Mouse (Mus musculus): ENCODE results near the gene Gm36028. TPM values are rescaled to one million over a fixed set of nuclear protein-coding genes. Genes with fewer than 3 reads are reported as not detected.

The Gm36028 gene
- polyA plus RNA-seq, 1 experiment from 2014 or later, result 0.25 TPM

DNA sequence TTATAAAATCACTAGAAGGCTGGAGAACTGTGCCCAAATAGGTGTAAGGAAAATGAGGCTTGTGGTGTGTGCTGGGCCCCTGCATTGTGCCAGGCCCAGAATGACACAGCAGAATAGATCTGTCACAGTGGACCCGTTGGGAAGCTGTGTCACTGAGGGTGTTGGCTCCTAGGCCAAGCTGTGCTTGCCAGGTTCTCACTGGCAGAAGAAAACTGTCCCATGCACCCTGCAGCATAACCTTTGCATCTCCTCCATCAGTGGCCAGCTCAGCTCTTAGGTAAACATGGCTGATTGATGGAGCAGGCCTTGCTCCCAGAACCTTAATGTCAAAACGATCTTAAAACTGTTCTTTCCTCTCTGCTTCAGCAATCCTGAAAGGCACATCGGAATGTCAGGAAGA is 4.6 kb downstream of the Gm36028 start:
- H3K4me1 ChIP-seq, result peaks cover 22% of the 10 kb centered on the region
- no peak for ATAC-seq (ENCODE audit: insufficient number of reproducible peaks, insufficient read depth, low FRiP score, low TSS enrichment, low read depth)
- 83% methylated on average over 3 of the region's 3 CpGs for WGBS
- H3K4me3 ChIP-seq, result no peak overlapping the region
- no peaks in the 10 kb centered on the region for H3K9me3 ChIP-seq
- no peaks in the 10 kb centered on the region for H3K27me3 ChIP-seq
- no peak overlapping the region for H3K27ac ChIP-seq
- no peak overlapping the region for H3K9ac ChIP-seq
- H3K36me3 ChIP-seq, result no peaks in the 10 kb centered on the region
- no peak overlapping the region for H3K4me2 ChIP-seq

DNA sequence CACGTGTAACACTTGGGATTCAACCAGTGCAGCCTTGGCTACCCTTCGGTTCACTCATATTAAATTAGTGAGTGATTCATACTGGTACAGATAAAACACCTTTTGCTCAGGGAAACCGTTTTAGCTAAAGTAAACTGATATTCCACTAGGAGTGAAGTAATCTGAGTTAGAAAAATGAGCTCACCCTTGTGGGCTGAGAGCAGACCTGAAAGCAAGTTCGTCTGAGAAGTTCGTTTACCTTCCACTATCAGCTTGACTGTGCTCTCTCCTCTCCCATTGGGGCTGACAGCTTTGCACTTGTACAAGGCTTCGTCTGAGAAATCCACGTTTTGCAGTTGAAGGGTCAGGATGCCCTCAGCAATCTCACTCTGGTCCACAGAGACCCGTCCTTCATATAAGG is 5.4 kb downstream of the Gm36028 start:
- Histone ChIP-seq H3K27ac (no peak overlapping the region), H3K27me3 (no peaks in the 10 kb centered on the region), H3K4me2 (no peak overlapping the region), H3K9me3 (no peaks in the 10 kb centered on the region), H3K4me1 (peaks cover 22% of the 10 kb centered on the region), H3K4me3 (no peak overlapping the region), H3K36me3 (no peaks in the 10 kb centered on the region), H3K9ac (no peak overlapping the region)
- no peak for ATAC-seq (ENCODE audit: insufficient number of reproducible peaks, insufficient read depth, low FRiP score, low TSS enrichment, low read depth)
- WGBS, result 56% methylated on average over 8 of the region's 8 CpGs

DNA sequence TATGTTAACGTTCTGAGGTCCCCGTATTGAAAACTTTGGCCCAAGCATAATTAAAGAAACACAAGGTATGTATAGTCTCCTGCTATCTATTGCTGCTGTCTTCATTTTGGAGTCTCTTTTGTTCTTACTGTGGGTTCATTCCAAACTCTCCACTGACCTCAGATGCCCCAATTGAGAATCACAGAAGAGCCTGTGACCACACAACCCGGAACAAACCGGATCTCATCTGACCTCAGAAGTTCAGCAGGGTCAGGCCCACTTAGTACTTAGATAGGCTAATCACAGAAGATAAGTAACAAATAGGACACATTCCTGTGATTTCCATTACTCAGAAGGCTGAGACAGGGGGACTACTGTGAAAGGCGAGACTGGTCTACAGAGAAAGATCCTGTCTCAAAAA is 6.4 kb downstream of the Gm36028 start:
- ATAC-seq (ENCODE audit: insufficient number of reproducible peaks, insufficient read depth, low FRiP score, low TSS enrichment, low read depth), result no peak
- H3K27me3 ChIP-seq, result no peaks in the 10 kb centered on the region
- peak overlapping the region; percentile 44; the same call in 1 of the 2 replicates for H3K4me2 ChIP-seq
- no peak overlapping the region for H3K27ac ChIP-seq
- no peak overlapping the region for H3K4me3 ChIP-seq
- H3K36me3 ChIP-seq, result no peaks in the 10 kb centered on the region
- no peak overlapping the region for H3K9ac ChIP-seq
- H3K4me1 ChIP-seq, result peaks cover 22% of the 10 kb centered on the region
- H3K9me3 ChIP-seq, result no peaks in the 10 kb centered on the region
- 32% methylated on average over 5 of the region's 5 CpGs for WGBS

DNA sequence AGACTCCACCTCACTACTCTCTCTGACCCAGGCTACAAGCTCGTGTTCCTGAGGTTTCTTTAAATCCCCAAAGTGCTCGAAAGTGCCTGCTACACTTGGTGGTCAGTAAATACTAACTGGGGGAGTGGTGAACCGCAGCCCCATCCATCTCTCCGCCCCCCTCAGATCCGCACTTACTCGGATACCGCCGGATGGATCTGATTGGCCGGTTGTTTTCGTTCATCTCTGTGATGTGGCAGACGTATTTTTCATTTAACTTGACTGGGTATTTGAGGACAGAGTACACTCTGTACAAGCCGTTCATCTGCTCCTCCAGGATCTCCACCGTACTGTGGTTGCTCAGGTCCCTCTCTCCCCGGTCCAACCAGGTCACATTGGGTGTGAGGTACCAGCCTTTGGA is 6.9 kb downstream of the Gm36028 start:
- Histone ChIP-seq H3K9ac (no peak overlapping the region), H3K4me2 (peak overlapping the region; percentile 44), H3K9me3 (no peaks in the 10 kb centered on the region), H3K27me3 (no peaks in the 10 kb centered on the region), H3K36me3 (no peaks in the 10 kb centered on the region), H3K4me1 (peaks cover 22% of the 10 kb centered on the region), H3K4me3 (peak overlapping the region; percentile 9; the same call in 1 of the 2 replicates), H3K27ac (no peak overlapping the region)
- WGBS, result 44% methylated on average over 14 of the region's 14 CpGs
- 0 out of 2 replicates have a peak, but pooled peaks have one; percentile 43 for ATAC-seq (ENCODE audit: insufficient number of reproducible peaks, insufficient read depth, low FRiP score, low TSS enrichment, low read depth)

DNA sequence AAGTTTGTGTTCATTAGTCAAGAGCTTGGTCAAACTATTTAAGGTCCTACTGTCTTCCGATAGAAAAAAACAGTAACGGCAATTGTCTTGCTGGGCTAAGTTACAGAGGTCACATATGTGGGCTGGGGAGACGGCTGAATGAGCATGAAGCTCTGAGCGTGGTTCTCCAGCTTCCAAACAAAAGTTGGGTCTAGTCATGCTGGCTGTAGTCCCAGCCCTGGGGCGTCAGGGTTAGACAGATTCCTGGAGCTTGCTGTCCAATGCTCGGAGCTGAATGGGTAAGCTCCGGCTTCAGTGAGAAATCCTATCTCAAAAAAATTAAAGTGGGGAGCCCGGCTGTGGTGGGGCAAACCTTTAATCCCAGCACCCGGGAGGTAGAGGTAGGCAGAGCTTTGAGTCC is 7.7 kb downstream of the Gm36028 start:
- peaks cover 22% of the 10 kb centered on the region for H3K4me1 ChIP-seq
- no peaks in the 10 kb centered on the region for H3K36me3 ChIP-seq
- ATAC-seq (ENCODE audit: insufficient number of reproducible peaks, insufficient read depth, low FRiP score, low TSS enrichment, low read depth), result no peak
- no peak overlapping the region for H3K27ac ChIP-seq
- no peaks in the 10 kb centered on the region for H3K9me3 ChIP-seq
- 58% methylated on average over 9 of the region's 9 CpGs for WGBS
- no peak overlapping the region for H3K4me2 ChIP-seq
- H3K4me3 ChIP-seq, result no peak overlapping the region
- H3K9ac ChIP-seq, result no peak overlapping the region
- H3K27me3 ChIP-seq, result no peaks in the 10 kb centered on the region

DNA sequence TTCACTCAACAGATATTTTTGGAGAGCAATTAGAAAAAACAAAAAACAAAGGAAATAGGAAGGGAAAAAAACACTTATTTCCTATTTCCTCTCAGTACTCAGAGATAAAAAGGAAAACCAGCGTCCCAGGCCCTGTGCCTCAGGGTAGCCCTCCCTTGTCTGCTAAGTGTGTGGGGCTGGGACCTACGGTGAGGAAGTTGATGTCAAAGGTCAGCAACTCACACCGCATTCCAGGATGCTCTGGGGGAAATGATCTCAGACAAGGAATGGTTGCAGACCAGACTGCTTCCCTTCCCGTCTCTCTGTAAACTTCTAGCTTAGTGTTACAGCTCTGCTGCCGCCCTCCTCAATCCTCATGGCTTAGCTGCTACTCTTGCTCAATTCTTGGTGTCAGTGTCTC is 9.6 kb downstream of the Gm36028 start:
- no peak for ATAC-seq (ENCODE audit: insufficient number of reproducible peaks, insufficient read depth, low FRiP score, low TSS enrichment, low read depth)
- Histone ChIP-seq H3K36me3 (no peaks in the 10 kb centered on the region), H3K27me3 (no peaks in the 10 kb centered on the region), H3K27ac (peak overlapping the region; percentile 53; the same call in 1 of the 2 replicates), H3K4me2 (no peak overlapping the region), H3K4me1 (peaks cover 22% of the 10 kb centered on the region), H3K4me3 (no peak overlapping the region), H3K9me3 (no peaks in the 10 kb centered on the region), H3K9ac (no peak overlapping the region)
- 19% methylated on average over 5 of the region's 5 CpGs for WGBS

DNA sequence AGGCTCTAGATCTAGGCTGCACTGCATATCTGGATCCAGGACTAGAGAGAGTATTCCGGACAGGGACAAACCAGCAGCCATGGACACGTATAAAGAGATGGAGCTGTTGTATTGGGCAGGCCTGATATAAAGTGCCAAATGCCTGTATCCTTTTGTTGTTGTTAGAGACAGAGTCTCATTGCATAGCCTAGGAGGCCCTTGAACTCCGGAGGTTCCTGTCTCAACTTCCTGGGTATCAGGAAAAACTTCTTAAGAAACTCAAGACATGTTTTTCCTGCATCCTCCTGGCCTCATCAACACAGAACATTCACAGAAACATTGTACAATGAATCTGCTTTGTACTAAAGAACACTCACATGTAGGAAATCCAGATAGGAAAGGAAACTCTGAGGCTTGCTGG is 13.9 kb downstream of the Gm36028 start:
- Histone ChIP-seq H3K4me2 (no peak overlapping the region), H3K9ac (no peak overlapping the region), H3K36me3 (no peaks in the 10 kb centered on the region), H3K4me1 (no peaks in the 10 kb centered on the region), H3K4me3 (no peak overlapping the region), H3K9me3 (no peaks in the 10 kb centered on the region), H3K27ac (no peak overlapping the region), H3K27me3 (no peaks in the 10 kb centered on the region)
- ATAC-seq (ENCODE audit: insufficient number of reproducible peaks, insufficient read depth, low FRiP score, low TSS enrichment, low read depth), result no peak
- WGBS, result 86% methylated on average over 3 of the region's 3 CpGs

DNA sequence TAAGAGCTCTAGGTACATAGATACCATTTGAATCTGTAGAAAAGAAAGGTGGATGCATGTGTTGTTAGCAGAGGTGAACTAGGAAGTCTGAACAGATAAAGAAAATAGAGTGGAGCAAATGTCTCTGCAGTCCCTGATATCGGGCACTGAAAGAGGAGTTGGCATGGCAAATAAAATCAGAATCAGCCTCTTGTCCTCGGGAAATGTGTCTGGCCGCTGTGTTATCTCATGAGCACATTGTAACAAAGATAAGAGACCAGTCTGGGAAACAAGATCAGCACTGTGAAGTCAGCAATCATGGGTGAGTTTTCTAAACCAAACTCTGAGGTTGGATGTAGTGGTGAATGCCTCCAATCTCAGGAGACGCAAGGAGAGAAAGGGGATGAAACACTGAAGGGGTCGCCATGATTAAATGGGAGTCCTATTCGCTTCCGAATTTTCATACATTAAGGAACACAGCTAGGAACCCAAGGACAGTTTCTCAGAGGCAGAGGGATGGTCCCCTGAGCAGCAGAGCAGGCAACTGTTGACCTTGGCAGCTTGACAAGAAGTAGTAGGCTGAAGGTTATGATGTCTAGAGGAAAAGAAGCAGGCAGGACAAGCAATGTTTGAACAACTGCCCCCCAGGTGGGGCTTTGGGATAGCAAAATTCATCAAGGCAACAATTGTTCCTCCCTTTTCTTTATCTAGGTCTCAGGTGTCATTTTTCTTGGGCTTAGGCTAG is 15.6 kb downstream of the Gm36028 start:
- no peak overlapping the region for H3K4me2 ChIP-seq
- WGBS, result 86% methylated on average over 7 of the region's 7 CpGs
- H3K9me3 ChIP-seq, result no peaks in the 10 kb centered on the region
- no peak overlapping the region for H3K4me3 ChIP-seq
- no peaks in the 10 kb centered on the region for H3K36me3 ChIP-seq
- H3K4me1 ChIP-seq, result no peaks in the 10 kb centered on the region
- no peak overlapping the region for H3K9ac ChIP-seq
- ATAC-seq (ENCODE audit: insufficient number of reproducible peaks, insufficient read depth, low FRiP score, low TSS enrichment, low read depth), result no peak
- no peaks in the 10 kb centered on the region for H3K27me3 ChIP-seq
- no peak overlapping the region for H3K27ac ChIP-seq

DNA sequence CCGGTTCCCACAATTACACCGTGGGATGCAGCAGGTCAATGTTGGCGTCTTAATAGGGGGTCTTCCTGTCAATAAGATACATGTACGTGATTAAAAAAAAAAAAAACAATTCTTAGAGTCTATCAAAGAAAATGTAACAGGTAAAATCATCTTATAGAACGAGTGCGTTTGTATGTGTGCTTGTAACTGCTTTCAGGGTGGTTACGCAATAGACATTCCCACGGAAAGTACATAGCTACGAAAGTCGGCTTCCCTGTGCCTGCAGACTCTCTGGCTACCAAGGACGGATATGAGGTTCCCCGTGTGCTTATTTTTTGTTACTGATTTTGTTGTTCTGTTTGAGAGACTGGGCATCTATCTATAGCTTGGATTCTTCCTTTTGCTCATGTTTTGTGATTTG is 17.2 kb downstream of the Gm36028 start:
- H3K4me3 ChIP-seq, result no peak overlapping the region
- 90% methylated on average over 12 of the region's 12 CpGs for WGBS
- no peaks in the 10 kb centered on the region for H3K36me3 ChIP-seq
- H3K27me3 ChIP-seq, result no peaks in the 10 kb centered on the region
- H3K9me3 ChIP-seq, result no peaks in the 10 kb centered on the region
- no peak overlapping the region for H3K27ac ChIP-seq
- H3K4me2 ChIP-seq, result no peak overlapping the region
- H3K4me1 ChIP-seq, result no peaks in the 10 kb centered on the region
- no peak overlapping the region for H3K9ac ChIP-seq
- ATAC-seq (ENCODE audit: insufficient number of reproducible peaks, insufficient read depth, low FRiP score, low TSS enrichment, low read depth), result no peak

DNA sequence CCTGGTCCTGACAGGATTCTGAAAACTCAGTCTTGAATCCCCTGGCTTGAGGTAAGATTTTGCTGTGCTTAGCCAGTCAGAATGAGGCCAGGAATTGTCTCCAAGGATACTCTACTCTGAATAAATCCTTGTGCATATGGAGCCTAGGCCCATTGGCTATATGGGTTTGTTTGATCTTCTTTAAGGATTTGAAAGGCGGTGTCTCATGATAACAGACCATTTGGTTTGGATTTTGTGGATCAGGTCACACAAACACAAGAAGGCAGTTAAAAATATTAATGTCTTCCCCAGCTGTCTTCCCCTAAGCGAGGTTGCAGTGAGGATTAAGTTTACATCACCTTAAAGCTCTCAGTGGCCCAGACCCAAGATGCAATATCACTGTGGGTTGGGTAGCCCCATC is 18.5 kb downstream of the Gm36028 start:
- Histone ChIP-seq H3K9me3 (no peaks in the 10 kb centered on the region), H3K4me3 (no peak overlapping the region), H3K27ac (no peak overlapping the region), H3K4me1 (no peaks in the 10 kb centered on the region), H3K4me2 (no peak overlapping the region), H3K27me3 (no peaks in the 10 kb centered on the region), H3K9ac (no peak overlapping the region), H3K36me3 (peaks cover 2% of the 10 kb centered on the region; the same call in 1 of the 2 replicates)
- whole genome bisulfite sequencing, result 65% methylated on average over 2 of the region's 2 CpGs
- no peak for ATAC-seq (ENCODE audit: insufficient number of reproducible peaks, insufficient read depth, low FRiP score, low TSS enrichment, low read depth)

DNA sequence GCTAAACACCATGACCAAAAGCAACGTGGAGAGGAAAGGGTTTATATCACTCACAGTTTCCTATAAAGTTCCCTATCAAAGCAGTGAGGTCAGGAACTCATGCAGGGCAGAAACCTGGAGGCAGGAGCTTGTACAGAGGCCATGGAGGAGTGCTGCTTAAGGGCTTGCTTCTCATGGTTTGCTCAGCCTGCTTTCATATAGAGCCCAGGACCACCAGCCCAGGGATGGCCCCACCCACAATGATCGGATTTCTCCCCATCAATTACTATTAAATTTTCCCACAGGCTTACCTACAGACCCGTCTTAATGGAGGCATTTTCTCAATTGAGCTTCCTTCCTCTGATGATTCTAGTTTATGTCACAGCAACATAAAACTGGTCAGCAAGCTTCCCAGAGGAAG is 23.4 kb downstream of the Gm36028 start:
- Histone ChIP-seq H3K9me3 (no peaks in the 10 kb centered on the region), H3K4me3 (no peak overlapping the region), H3K36me3 (peaks cover 46% of the 10 kb centered on the region), H3K4me1 (no peaks in the 10 kb centered on the region), H3K4me2 (no peak overlapping the region), H3K27me3 (no peaks in the 10 kb centered on the region), H3K9ac (no peak overlapping the region), H3K27ac (0 out of 2 replicates have a peak overlapping the region, but pooled peaks have one; percentile 1)
- ATAC-seq (ENCODE audit: insufficient number of reproducible peaks, insufficient read depth, low FRiP score, low TSS enrichment, low read depth), result no peak
- 66% methylated on average over 3 of the region's 3 CpGs for WGBS

DNA sequence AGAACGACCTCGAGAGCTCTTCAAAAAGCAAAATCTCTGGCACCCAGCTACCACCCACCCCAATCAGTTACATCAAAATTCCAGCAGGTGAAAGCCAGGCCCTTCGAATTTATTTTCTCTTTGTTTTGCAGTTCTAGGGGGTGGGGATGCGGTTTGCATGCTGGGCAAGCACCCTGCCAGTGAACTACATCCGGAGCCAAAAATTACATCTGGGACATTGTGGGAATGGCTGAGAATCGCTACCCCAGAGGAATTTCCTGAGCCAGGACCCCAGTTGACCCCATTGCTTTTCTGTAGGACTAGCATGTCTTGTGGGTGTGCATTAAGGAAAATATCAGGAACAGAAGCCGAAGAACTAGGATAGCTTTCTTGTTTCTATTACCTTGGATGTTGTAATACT is 29.9 kb downstream of the Gm36028 start:
- Histone ChIP-seq H3K36me3 (peaks cover 95% of the 10 kb centered on the region), H3K4me2 (no peak overlapping the region), H3K4me1 (no peaks in the 10 kb centered on the region), H3K9me3 (no peaks in the 10 kb centered on the region), H3K27me3 (no peaks in the 10 kb centered on the region), H3K4me3 (no peak overlapping the region), H3K27ac (no peak overlapping the region), H3K9ac (no peak overlapping the region)
- WGBS, result 77% methylated on average over 7 of the region's 7 CpGs
- ATAC-seq (ENCODE audit: insufficient number of reproducible peaks, insufficient read depth, low FRiP score, low TSS enrichment, low read depth), result no peak

Data from embryonic facial prominence, embryonic 13.5 days (tissue).